Mouse (Mus musculus): ENCODE measurements around the gene Ttc17.

Gene Ttc17

GRCm38 (mm10) chr2:94297467-94297866, 109.0 kb downstream of the Ttc17 start:
- in situ Hi-C loops (cut with MboI, MseI) = no loop called here

DNA sequence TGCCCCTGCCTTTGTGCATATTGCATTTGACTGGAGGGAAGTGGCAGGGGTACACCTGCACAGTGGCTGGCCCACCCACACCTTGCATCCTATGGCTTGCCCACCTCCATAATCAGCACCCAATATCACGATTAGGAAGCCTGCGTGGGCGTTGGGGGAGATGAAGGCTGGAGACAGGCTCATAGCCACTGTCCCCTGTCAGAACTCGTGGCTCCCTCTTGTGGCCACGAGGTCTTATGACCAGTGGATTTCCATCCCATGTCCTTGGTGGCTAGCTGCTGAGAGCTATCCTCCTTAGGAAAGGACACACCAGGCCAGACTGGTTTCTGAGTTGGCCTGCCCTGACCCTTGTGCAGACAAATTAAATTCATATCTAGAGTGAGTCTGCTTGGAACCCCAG, 116.0 kb downstream of the Ttc17 start:
- in situ Hi-C loops (cut with MboI, MseI) = loop anchor here (5.0 kb wide), 1 partner anchor 52 kb away; no protein-coding TSS in a partner anchor

DNA sequence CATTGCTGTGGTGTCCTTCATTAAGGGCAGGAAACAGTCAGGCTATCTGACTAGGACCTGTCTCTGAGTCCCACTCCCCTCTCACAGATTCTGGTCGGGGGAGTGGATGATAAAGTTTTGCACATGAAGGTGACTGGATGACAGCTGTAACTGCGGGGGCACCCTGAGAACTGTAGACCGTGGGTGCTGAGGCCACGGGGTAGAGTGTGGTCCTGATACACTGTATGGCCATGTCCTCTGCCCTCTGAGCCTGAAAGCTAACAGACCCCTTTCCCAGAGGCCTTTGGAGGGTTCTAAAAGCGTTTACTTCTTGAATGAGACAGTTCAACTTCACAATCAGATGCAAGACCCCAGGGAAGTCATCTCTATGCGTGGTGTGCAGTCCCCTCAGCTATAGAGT, 116.8 kb downstream of the Ttc17 start:
- in situ Hi-C loops (cut with MboI, MseI) = loop anchor here (5.0 kb wide), 1 partner anchor 53 kb away; no protein-coding TSS in a partner anchor

GRCm38 (mm10) chr2:94289169-94289568, 117.3 kb downstream of the Ttc17 start:
- in situ Hi-C loops (cut with MboI, MseI) = no loop called here

DNA sequence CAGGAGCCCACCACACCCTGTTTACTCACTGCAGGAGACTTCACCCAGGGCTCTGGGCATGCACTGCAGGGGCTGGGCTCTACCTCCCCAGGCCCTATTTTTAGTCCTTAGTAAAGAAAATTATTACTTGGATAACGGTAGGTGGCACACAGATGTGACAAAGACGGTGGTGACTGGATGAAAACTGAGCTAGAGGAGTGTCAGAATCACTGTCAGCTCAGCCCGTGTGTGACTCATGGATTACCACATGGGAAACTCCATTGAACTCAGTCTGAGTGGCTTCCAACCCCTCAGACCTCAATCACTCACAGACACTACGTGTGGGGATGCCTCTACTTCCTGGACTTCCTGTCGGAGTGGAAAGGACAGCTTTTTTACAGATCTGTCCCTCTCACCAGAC, 118.4 kb downstream of the Ttc17 start:
- in situ Hi-C loops (cut with MboI, MseI) = no loop called here

- in situ Hi-C loops (cut with MboI, MseI) = no loop called here
Observed at GRCm38 (mm10) chr2:94287435-94287834, 119.1 kb downstream of the Ttc17 start.

DNA sequence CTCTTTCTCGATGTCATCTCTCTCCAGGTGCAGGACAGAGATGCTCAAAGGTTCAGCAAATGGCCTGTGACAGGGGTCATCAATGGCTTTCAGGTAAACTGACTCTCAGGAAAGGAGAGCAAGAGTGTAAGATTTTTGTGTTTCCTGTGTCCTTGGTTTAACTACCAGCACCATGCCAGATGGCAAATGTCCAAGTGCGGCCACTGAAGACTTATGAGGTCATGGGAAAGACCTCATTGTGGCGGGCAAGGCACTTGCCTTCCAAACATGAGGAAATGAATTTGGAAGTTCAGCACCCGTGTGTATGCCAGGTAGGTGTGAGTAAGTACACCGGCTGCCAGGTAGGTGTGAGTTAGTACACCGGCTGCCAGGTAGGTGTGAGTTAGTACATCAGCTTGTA, 123.0 kb downstream of the Ttc17 start:
- in situ Hi-C loops (cut with MboI, MseI) = no loop called here

DNA sequence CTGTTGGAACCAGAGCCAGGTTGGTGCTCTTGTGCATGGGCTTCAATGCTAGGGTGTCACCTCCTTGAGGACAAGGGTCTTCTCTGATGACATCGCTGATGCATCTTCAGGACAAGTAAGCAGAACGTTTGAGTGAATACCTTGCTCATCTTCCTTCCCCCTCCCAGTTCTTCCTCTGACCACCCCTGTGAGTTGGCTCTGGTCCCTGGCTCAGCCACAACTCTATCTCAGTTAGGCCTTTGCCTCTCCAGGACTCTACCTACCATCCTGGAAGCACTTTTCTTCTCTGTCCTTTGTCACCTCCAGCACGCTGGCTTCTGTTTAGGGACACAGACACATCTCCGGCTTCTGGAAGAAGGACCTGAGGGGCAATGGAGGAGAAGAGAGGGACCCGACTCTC, 126.9 kb downstream of the Ttc17 start:
- in situ Hi-C loops (cut with MboI, MseI) = no loop called here

DNA sequence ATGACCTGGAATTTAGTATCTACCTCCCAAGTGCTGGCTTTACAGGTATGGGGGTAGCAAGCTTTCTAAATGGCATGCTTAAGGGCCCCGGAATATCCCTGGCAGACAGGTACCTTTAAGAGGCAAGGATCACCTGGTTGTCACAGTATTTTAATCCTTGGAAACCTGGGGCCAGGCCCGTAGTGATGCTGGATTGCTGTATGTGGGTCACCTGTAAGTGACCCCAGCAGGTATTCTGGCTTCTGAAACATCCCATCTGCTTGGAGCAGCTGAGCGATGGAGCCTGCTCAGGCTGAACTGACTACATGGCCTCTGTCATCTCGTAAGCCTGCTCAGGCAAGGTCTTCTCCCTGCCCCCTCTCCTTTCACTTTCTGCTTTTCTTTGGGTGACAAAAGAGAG, 130.4 kb downstream of the Ttc17 start:
- in situ Hi-C loops (cut with MboI, MseI) = no loop called here

GRCm38 (mm10) chr2:94275658-94276057, 130.8 kb downstream of the Ttc17 start:
- in situ Hi-C loops (cut with MboI, MseI) = no loop called here

DNA sequence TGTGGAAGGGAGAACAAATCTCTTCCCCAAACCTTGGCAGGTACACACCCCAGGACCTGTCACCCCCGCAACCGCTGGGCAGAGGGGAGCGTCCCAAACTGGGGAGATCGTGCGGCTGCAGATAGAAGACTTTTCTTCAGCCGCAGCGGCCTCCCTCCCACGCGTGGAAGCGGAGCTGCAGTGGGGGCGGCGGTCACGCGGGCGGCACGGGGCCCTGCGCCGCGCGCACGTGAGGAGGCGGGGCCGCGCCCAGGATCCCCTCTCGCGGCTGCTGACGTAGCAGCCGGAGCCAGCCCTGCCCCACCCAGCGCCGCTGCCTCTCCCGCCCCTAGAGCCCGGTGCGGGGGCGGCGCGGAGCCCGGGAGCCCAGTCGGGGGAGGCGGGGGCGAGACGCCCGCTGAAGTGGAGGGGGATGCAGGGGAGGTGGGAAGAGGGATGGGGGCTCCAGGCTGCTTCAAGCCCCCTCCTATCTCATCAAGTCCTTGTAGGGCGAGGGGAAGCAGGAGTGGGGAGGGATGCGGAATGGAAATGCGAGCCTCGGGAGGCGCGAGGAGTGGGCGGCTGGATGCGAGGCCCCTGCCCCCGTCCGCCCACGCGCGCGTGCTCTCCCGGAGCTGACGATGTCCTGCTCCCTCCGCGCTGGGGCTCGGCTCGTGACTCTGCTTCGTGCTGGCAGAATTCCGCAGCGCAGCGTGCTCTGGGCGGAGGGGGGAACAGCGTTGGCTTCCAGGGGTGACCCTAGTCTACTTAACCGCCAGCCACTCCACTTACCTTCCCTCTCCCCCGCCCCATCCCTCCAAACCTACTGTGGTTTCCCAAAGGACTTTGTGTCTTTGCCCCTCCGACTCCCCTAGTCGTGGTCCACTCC, 133.1 kb downstream of the Ttc17 start:
- in situ Hi-C loops (cut with MboI, MseI) = no loop called here

GRCm38 (mm10) chr2:94271176-94271575, 135.3 kb downstream of the Ttc17 start:
- in situ Hi-C loops (cut with MboI, MseI) = no loop called here

GRCm38 (mm10) chr2:94268835-94269234, 137.7 kb downstream of the Ttc17 start:
- in situ Hi-C loops (cut with MboI, MseI) = no loop called here

GRCm38 (mm10) chr2:94267213-94267850, 139.2 kb downstream of the Ttc17 start:
- in situ Hi-C loops (cut with MboI, MseI) = no loop called here

DNA sequence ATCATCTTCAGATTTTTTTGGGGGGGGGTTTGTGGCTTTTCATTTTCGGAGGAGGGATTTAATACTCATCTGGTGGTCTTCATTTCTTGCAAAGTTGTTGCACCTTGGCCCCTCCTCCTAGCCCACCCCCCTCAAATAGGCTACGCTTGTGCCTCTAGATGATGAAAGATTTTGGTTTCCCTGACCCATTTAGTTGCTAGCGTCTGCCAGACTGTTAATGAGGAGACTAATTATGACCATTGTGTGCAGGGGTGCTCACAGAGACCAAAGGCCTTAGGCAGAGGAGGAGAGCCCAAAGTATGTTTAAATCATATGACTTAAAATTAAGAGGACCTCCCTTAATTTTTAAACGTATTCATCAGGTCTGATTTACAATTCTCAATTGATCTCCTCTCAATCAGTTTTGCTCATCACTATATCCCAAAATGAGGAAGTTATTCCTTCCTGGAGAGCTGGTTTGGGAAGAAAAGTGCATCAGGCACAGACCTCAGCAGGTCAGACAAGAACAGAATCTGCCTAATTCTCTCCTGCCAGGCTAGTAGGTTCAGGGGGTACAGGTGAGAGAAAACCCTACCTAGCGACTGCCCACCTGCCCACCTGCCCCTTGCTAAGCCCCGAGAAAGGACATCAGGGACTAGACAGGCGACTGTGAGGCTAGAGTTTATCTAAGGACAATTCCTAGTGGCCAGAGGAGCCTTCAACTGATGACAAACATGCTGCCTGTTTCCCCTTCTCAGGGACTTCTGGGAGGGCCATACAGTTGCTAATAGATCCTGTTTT, 139.9 kb downstream of the Ttc17 start:
- in situ Hi-C loops (cut with MboI, MseI) = no loop called here

- in situ Hi-C loops (cut with MboI, MseI) = no loop called here
Observed at GRCm38 (mm10) chr2:94265221-94266191, 141.0 kb downstream of the Ttc17 start.

GRCm38 (mm10) chr2:94264631-94265098, 141.8 kb downstream of the Ttc17 start:
- in situ Hi-C loops (cut with MboI, MseI) = no loop called here

DNA sequence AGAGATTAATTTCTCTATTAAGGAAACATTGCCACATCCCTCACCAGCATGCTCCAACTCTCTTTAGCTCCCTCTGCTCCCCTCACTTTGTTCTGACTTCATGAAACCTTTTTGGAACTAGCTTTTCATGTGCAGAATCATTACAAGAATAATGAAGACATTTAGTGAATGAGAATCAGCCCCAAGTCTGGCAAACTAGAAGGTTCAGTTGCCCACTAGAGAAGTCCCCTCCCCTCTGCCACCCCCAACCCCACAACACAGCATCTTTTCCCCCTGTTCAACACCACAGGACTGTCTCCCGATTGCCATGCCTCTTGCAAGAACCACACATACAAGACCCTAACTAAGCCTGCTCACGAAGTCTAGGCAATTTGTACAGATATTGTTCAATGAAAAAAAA, 142.5 kb downstream of the Ttc17 start:
- in situ Hi-C loops (cut with MboI, MseI) = no loop called here

DNA sequence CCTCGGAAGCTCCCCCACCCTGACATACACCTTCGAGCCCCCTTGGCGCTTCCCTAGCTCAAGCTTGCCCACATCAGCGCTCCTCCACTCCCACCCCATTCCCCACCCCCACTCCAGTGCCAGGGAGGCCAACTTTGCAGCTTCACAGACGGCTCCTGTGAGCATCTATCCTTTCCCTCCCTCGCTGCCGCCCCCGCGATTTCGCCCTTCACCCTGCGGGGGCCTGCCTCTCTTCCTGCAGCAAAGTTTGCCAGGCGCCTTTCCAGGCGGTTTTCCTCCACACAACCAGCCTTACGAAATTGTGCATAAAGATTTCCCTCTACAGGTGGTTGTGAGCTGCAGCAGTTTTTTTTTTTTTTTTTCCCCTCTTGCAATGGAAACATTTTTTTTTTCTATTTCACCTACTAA, 143.0 kb downstream of the Ttc17 start:
- in situ Hi-C loops (cut with MboI, MseI) = no loop called here

DNA sequence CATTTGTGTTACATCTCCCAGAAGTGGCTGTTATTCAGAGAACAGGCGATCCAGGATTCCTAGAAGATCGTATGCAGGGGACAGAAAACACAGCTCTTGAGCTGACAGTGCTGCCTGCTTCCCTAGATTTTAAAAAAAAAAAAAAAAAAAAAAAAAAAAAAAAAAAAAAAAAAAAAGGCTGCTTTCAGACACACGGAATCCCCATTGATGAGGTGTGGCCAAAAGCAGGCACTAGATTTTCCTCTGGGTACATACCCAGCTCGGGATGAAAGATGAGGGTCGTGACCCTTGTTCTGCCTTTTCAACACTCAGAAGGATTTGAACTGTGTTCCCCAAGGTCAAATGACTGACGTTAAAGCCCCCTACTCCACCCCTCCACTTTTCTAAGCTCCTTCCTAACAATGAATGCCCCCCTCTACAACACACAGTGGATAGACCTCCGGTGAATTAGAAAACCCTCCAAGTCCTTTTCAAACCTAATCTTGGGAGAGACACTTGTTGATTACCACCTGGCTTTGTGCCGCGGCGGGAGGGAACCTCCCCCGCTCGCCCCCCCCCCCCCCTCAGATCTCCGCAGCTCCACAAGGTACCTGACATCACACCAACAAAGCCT, 143.5 kb downstream of the Ttc17 start:
- in situ Hi-C loops (cut with MboI, MseI) = no loop called here

DNA sequence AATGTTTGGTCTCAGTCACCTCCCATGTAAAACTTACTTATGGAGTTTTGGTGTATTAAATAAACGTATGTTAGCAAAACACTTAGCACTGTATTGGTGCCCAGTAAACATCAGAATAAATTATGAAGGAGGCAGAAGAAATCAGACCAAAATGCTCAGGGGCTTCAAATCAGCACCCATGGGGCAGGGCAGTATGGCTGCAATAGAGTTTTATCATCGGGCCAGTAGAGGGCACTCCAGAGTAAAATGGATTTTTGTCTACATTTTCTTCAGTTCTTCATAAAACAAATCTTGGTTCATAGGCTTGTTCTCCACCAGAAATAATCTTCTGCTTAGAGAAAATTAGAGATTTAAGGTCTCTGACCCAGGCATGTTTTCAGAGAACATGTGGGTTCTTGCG, 152.4 kb downstream of the Ttc17 start:
- in situ Hi-C loops (cut with MboI, MseI) = no loop called here

All from T-helper 2 cell (primary cell).